Mouse (Mus musculus) heart, adult 11 months (tissue): ENCODE data around the gene Fzd2.

Source experiments
- DNase-seq: peaks from one replicate; pipeline ENCODE4 v3.0.0; 2022

Fzd2 gene

GRCm38 (mm10) chr11:102604010-102604584 is at the start of gene Fzd2:
Fzd2 (plus strand) TSS chr11:102604396.
- DNase-seq = peak; percentile 100

DNA sequence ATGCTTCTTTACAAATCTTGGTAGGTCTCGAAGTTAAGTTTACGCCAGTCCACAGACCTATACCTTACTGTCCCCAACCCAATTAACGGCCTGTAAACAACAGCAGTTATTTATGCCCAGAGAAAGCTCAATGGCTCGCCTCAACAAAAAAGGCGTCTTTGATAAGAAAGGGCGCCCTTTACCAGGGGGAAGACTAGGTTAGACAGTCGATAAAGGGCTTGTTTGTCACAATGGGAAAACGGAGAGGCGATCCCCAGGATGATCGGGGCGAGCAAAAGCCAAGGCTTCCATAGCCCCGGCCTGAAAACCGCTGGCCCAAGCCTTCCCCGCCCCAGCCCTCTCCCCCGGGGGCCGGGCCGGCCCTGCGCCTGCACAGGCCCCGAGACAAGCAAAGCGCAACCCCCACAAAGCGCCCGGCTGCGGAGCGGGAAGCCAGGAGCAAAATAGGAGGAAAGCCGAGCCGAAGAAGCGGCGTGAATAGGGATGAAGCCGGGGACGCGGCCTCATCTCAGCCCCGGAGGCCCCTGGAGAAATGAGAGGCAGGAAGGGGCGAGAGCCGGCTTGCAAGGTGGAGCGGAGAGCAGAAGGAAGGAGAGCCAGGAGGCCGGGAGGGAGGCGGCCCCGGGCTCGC is 48.7 kb upstream of the Fzd2 start:
- DNase-seq = no peak

DNA sequence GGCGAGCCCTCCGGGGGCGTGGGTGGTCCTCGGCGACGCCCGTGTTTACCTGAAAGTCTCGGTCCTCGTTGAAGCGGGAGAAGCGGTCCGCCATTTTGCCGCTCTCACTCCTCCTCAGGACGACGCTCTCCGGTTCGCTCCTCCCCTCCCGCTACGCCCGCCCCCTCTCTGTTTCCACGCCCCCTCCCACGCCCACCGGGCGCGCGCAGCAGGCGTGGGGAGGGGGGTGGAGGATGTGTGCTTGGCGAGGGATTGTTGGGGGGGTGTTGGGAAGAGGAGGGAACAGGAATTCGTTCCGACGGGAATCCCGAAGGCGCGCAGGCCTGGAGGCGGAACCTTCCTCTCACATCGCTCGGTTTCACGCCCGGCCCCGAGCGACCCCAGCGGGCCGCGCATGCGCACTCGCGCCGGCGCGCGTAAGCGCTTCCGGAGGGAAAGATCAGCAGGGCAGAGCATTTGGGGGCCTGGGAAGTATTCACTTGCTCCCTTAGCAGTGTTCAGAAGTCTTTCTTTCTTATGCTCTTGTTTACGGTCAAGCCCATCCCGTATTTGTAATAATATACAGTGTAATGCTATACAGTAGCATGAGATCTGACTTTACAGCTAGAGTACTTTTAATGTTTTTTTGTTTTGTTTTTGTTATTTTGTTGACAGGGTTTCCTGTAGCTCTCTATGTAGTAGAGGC is 48.0 kb upstream of the Fzd2 start, which contains the start of gene Gpatch8:
Gene Gpatch8 (minus strand): TSS at position 362 of the 685 bp plus-strand sequence.
- DNase-seq = peak; percentile 100

DNA sequence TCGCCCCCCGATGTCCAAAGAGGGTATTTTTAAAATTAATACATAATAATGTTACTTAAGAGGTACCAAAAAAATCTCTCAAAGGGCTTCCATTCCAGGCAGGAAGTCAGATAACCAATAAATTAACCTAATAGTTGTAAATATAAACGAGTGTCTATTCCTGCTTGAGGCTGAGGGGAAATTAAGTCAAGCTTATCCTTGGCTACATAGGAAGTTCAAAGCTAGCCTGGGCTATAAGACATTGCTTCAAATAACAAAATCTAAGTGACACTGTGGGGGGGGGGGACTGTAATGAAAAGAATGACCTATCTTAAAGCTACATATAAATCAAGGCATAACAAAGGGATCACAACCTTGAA is 47.5 kb upstream of the Fzd2 start:
- DNase-seq = no peak

DNA sequence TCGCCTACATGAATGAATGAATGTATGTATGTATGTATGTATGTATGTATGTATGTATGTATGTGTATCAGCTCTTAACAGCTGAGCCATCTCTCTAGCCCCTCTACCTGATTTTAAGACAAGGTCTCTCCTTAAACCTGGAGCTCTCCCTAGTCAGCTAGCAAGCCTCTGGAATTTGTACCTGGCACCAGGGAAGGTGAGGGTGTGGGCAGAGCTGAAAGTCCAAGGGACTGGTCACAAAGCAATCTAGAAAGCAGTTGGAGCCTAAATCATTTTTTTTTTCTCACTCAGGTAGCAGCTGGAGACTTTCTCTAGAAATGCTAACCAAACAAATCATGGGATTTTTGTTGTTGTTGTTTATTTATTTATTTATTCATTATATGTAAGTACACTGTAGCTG is 46.8 kb upstream of the Fzd2 start:
- DNase-seq = no peak

DNA sequence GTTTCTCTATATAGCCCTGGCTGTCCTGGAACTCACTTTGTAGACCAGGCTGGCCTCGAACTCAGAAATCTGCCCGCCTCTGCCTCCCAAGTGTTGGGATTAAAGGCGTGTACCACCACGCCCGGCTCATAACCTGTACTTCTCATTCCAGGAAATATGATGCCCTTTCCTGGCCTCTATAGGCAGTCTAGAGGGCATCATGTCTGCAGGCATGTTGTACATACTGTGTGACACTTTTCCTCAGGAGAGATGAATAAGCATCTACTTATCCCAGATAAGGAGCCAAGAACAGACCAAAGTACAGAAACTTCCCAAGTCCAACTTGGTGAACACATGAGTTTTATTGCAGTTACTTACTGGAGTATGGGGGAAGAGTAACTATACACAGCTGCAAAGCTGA is 45.5 kb upstream of the Fzd2 start:
- peak; percentile 60 for DNase-seq

DNA sequence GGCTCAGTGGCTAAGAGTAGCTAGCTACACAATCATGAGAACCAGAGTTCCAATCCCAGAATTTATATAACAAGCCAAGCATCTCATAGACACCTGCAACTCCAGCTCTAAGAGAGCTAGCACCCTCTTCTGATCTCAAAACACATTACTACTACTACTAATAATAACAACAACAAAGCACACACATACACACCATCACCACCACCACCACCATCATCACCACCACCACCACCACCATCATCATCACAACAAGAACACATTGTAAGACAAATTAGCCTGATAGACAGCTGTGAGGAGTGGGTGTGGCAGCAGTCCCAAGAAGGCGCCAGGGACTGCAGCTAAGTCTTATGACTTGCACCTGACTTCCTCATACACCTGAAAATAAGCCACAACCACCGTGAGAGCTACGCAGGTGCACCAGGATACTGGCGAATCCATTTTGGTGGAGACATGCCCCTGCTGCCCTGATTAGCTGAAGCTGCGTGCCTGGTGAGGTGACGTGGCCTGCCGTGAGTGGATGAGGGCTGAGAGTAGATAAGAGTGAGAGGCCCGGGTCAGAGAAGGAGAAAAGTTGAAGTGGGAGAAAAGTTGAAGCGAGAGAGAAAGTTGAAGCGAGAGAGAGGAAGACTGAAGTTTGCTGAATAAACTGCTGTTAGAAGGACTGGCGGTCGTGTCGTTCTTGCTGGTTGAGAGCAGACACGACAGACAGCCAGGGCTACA is 39.1 kb upstream of the Fzd2 start:
- DNase-seq = peak; percentile 71

- DNase-seq = no peak
These were observed 38.5 kb upstream of the Fzd2 start for GRCm38 (mm10) chr11:102565741-102566140.

DNA sequence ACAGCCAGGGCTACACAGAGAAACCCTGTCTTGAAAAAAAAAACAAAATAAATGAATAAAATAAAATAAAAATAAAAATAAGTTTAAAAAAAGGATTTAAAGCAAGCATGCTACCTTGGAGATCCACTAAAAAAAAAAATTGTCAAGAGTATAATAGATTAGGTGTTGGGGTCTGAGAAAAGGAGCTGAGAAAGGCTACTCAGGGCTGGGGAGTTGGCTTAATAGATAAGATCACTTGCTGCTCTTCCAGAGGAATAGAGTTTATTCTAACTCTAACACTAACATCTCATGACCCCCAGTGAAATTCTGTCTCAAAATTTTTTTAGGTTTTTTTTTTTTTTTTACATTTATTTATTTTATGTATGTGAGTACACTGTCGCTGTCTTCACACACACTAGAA is 37.9 kb upstream of the Fzd2 start:
- no peak for DNase-seq

- DNase-seq = no peak
These were observed 37.0 kb upstream of the Fzd2 start for GRCm38 (mm10) chr11:102567157-102567556.

- DNase-seq = no peak
These were observed 36.5 kb upstream of the Fzd2 start for GRCm38 (mm10) chr11:102567723-102568122.

DNA sequence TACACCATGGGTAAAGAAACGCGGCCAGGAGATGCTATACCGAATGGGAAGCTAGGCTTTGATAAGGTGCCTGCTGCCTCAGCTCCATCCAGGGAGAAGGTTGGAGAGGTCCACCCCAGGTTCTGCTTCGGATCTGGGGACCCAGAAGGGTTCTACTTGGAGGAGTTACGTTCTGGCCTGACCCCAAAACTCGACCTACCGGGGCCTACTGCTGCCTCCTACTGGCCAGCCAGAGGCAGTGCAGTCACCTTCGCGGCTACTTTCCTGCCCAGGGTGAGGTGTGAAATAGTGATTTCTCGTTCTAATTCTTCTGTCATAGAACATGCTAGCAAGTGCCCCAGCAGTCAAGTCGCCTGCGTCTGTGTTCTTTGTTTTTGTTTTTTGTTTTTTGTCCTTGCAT is 36.0 kb upstream of the Fzd2 start:
- DNase-seq = no peak

GRCm38 (mm10) chr11:102568756-102569377 is 35.3 kb upstream of the Fzd2 start:
- DNase-seq = no peak

DNA sequence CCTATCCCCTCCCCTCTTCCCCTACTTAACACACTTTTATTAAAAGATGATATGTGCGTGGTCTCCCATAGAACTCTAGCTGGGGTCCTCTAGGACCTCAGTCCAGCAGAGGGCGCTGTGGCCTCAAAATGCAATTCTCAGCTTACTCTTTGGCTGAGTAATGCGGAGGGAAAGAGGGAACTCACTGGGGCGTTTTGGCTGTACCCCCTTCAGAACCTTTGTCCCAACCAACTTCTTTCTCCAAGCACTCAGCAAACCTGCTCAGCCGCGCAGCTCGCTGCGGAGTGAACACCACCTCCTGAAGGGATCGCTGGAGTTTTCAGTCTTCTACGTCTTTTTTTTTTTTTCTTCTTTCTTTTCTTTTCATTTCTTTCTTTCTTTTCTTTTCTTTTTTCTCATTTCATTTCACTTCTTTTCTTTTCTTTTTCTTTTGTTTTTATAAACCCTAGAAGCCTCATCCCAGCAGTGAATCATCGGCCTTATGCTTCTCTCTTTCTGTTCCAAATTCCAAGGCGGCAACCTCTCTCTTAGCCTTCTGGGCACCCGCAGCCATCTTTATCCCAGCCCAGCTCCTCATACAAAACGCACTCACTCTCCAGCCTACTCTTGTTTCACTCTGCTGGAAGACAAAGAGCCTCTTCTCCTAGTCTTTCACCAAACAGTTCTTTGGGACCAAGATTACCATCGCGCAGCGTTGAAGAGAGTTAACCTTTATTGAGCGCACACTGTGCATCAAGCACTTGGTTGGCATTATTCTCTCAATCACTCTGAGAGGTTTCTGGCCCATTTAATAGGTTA is 31.1 kb upstream of the Fzd2 start:
- DNase-seq = peak; percentile 95

DNA sequence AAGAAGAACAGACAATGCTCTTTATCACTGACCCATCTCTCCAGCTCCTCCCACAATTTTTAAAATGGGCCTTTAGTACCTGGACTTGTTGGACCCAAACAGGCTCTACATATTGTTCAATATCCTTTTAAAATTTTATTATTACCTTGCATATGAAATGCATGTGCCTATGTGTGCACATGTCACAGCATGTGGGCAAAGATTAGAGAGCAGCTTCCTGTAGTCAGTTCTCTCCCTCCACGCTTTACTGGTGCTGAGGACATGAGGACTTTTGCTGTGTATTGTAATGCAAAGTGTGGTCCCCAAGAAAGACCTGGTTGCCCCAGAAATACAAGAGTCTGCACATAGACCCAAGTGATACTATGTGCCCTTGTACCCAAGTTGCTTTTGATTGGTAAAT is 29.2 kb upstream of the Fzd2 start:
- DNase-seq = no peak

GRCm38 (mm10) chr11:102576050-102576754 is 28.0 kb upstream of the Fzd2 start:
- DNase-seq = no peak

DNA sequence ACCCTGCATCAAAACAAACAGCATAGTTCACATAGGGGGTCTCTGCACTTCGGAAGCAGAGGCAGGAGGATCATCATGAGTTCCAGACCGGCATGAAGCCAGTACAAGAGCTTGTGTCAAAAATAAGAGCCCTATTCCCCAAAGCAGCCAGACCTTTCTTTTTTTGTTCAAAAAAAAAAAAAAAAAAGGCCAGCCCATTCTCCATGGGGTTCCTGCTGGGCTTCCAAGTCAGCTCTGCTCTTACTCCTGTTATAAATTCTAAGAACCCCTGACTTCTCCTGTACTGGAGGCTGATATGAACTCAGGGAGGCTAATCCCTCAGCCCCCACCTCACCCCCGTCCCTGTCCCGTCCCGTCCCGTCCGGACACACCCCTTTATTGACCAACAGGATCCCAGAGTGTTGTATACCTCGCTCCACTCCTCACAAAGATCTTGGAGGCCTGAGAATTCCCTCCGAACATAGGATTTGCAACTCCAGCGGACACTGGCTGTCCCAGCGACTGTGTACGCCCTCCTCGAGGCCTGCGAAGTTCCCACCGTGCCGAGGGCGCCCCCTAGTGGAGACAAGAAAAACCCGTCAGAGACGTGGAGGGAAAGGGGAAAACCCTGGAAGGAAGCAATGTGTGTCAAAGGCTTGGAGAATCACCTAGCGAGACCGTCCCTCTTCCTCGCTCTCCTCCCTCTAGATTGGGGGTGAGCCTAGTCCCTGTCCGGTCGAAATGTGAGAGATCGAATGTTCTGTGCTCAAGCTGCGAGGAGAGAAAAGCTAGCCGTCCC is 25.7 kb upstream of the Fzd2 start:
- peak; percentile 95 for DNase-seq

- peak; percentile 93 for DNase-seq
These were observed 24.8 kb upstream of the Fzd2 start, which contains the start of gene Gm11627 for GRCm38 (mm10) chr11:102579165-102580033. Gm11627 (minus strand) TSS chr11:102579461.

DNA sequence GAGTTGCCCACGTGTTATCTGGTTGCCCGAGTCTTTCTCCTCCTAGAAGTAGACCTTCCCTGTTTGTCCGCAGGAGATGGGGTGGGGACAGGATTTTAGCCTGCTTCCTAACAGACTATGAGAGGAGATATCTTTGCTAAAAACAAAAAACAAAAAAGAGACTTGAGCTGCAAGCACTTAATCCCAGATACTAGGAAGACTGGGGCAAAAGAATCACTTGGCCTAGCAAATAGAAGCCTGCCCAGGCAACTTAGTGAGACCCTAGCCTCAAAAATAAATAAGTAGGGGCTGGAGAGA is 24.2 kb upstream of the Fzd2 start:
- no peak for DNase-seq
